Mouse (Mus musculus): Measurements from ENCODE around the gene Lct. TPM values are rescaled to one million over a fixed set of nuclear protein-coding genes. Genes with fewer than 3 reads are reported as not detected.

Gene Lct
- 22.6 and 24.0 TPM in 2 replicates for polyA plus RNA-seq (2015; fragmentation: Nextera tagmentation; extraction: Ambion mirVana)

DNA sequence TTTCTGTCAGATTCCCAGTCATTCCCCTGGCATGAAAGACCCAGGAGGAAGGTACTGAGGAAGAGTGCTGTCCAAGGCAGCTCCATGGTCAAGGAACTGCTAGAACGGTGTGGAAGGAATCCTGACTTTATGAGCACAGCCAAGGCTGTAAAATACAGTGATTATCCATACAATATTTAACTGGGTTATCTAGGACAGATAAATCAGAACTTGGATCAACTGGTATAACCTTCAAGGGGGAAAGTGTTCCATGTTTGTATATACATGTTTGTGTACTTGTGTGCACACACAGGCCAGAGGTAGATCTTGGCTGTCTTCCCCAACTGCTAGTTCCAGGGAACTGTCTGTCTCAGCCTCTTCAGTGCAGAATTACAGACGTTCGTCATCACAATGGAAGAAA lies at the start of gene Lct:
Gene Lct (minus strand): TSS at position 101 of the 400 bp plus-strand sequence.

DNA sequence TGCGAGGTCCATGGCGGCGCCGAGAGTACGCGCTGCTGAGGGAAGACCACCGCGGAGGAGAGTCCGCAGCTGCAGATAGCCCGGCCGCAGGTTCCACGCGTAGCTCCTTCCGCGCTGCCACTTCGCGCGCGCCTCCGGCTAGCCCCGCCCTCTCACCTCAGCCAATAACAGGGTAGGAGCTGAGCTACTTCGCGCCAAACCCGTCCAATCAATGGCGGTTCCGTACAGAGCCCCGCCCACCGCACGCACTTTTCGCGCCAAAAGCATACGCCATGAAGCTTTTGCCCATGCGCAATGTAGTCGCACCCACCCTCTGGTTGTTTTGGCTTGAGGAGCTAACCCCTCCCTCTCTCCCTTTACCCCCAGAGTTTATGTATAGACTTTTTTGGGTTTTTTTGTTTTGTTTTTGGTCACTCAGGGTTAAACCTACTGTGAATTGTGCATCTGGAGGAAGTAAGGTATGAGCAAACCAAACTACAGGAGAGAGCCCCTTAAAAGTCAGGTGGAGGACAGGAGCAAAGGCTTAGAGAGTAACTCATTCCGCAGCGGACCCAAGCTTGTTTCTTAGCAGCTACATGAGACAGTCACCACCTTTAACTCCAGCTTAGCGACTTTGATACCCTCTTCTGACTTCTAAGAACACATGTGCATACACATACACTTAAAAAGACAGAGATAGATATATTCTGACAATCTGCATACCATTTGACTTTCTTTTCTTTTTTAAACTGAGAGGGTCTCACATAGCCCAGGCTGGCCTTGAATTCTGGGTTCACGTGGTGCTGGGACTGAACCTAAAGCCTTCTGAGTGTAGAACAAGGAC lies 31.6 kb upstream of the Lct start, which contains the start of gene Mcm6:
Gene Mcm6 (minus strand): TSS at position 111 of the 823 bp plus-strand sequence.

DNA sequence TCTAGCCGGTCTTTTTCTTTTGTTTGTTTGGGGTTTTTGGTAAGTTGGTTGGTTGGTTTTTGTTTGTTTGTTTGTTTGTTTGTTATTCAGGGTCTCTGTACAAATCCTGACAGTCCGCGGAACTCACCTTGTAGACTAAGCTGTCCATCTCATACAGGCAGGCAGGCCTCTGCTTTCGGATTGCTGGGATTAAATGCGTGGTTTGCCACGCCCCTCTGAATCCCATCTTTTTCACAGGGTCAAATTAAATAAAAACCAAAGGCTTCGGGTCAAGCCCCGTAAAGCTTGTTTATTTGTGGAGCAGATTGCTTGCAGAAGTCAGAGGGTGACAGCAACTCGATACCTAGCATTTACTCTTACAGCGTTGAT lies 84.5 kb downstream of the Lct start, which contains the start of gene Ubxn4:
Gene Ubxn4 (plus strand): TSS at position 338 of the 369 bp plus-strand sequence.

Other genes starting within 250 kb of the Lct start
- gene Zranb3, start 225.3 kb downstream of the Lct start, polyA plus RNA-seq (2015; fragmentation: Nextera tagmentation; extraction: Ambion mirVana): 1.2 and 1.8 TPM in 2 replicates
- gene R3hdm1, start 225.0 kb downstream of the Lct start, polyA plus RNA-seq (2015; fragmentation: Nextera tagmentation; extraction: Ambion mirVana): 30.2 and 34.8 TPM in 2 replicates
- 45.4 and 57.6 TPM in 2 replicates for gene Ubxn4, start 84.4 kb downstream of the Lct start, polyA plus RNA-seq (2015; fragmentation: Nextera tagmentation; extraction: Ambion mirVana)
- gene Mcm6, start 31.3 kb upstream of the Lct start, polyA plus RNA-seq (2015; fragmentation: Nextera tagmentation; extraction: Ambion mirVana): 55.5 and 69.8 TPM in 2 replicates
- gene Dars, start 89.0 kb upstream of the Lct start, polyA plus RNA-seq (2015; fragmentation: Nextera tagmentation; extraction: Ambion mirVana): 84.6 and 103 TPM in 2 replicates